Mouse (Mus musculus) G1E (cell line): ENCODE measurements at regions not wholly inside any gene's neighbourhood (a gene's known extent, or its start where the extent isn't known, plus 50 kb on each side); places are given as distances from the start of the nearest gene placed in this dataset.

ENCODE experiments used
- CTCF ChIP-seq: IDR thresholded peaks from 2 replicates; pipeline ENCODE4 v1.5.1; 2012; ENCODE audit warnings: low read depth, low read length, inconsistent platforms, mixed read lengths
- POLR2AphosphoS5 ChIP-seq: IDR thresholded peaks from 2 replicates; pipeline ENCODE4 v1.6.1; 2012; ENCODE audit warnings: low read depth, low read length, inconsistent platforms; ENCODE audit not compliant: insufficient replicate concordance
- TAL1 ChIP-seq: conservative IDR thresholded peaks from 2 replicates; pipeline ENCODE4 v1.6.1; 2012; ENCODE audit warnings: low read depth, low read length, inconsistent platforms, mixed read lengths

DNA sequence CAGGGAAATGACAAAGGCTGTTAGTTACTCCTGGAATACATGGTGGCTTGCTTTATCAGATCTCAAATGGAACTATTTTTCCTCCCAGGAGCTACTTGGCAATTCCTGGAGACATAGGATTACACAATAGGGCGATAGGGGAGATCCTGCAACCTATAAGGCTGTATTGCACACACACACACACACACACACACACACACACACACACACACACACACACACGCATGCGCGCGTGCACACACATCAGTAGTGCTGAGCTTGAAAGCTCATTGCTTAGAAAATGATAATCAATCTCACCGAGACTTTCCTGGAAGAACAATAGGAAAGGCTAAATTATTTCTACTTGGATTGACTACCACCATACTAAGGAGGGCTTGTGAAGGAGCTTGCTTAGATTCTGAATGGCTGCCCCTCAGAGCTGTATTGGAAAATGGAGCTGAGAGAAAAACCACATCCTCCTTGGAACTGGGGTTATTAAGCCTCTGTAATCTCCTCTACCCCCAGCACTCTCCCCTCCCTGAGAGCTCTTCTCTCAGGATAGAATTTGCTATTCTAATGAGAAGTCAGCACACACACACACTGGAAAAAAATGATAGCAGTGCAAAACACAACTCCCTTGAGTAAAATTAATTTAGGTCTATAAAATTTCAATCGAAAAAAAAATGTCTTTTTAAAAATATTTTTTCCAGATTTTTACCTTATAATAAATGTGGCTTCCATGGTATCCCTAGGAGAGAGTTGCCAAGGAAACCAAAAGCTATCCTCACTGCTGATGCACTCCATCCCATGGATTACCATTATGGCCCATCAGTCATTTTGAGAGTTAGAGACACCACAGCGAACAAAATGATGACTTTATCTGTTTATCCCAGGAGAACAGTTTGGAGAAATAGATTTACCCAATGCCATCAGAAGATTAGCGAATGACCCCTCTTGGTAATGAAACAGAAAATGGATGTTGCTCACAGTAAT is 217.1 kb upstream of the Slco3a1 start:
- TF ChIP-seq CTCF (no peak), POLR2AphosphoS5 (no peak), TAL1 (no peak)
